Mouse (Mus musculus): ENCODE measurements around the gene Cd38.

Gene Cd38

GRCm38 (mm10) chr5:43947330-43947977, 79.1 kb downstream of the Cd38 start:
- no peak for DNase-seq (ENCODE audit: low spot score)

- DNase-seq (ENCODE audit: low spot score) = peak; percentile 5
Measured at GRCm38 (mm10) chr5:43948111-43948743, 79.9 kb downstream of the Cd38 start.

GRCm38 (mm10) chr5:43948748-43949275, 80.5 kb downstream of the Cd38 start:
- no peak for DNase-seq (ENCODE audit: low spot score)

- no peak for DNase-seq (ENCODE audit: low spot score)
Measured at GRCm38 (mm10) chr5:43953241-43953640, 84.9 kb downstream of the Cd38 start.

- no peak for DNase-seq (ENCODE audit: low spot score)
Measured at GRCm38 (mm10) chr5:43959884-43960440, 91.6 kb downstream of the Cd38 start.

GRCm38 (mm10) chr5:43961056-43961455, 92.7 kb downstream of the Cd38 start:
- no peak for DNase-seq (ENCODE audit: low spot score)

All from left cerebral cortex, adult 11 months (tissue).